Mouse (Mus musculus) kidney, postnatal 14 days (tissue): ENCODE measurements around the gene Parp9.
"Not testable (repeated sequence)": the region's sequence is repeated elsewhere in the genome, so short reads cannot be mapped to it uniquely, and the experiment has no call there.

Experiments
- DNase-seq: peaks from one replicate; pipeline ENCODE4 v3.0.0; 2022; ENCODE audit warnings: mixed read lengths

Gene Parp9

DNA sequence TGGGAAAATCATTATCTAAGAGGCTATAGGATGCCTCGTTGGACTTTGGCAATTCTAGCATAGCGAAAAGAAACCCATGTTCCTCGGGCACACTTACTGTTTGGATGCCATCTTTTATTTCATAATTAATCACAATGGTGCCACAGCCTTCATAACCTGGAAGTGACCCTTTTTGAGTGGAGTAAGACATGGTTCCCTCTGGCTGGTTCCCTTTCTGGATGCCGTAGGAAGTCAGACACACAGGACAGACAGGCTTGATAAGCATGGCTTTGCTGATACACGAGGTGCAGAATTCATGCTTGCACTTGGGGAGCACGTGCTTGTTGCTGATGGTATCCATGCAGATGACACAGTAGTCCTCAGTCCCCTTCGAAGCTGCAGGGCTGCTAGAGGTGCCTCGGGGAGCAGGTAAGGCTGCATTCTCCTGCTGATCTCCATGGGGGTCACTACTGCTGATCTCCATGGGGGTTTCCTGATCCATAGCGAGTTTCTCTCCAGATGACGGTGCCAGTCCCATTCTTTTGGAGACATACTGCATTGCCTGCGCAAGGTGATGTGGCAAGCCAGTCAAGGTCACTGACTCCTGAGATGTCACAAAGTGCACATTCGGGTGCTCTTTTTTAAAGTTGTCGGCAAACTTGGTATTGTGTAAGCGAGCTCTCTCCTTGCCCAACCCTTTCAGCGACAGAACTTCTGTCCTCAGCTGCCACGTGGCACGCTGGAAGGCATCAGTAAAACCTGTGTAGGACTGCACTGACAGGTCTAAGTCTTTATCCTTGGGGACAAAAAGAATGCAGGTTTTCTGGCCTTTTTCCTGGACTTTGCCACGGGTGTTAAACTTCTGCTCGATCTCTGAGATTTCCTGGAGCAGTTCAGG is 5.9 kb upstream of the Parp9 start:
- DNase-seq: no peak

DNA sequence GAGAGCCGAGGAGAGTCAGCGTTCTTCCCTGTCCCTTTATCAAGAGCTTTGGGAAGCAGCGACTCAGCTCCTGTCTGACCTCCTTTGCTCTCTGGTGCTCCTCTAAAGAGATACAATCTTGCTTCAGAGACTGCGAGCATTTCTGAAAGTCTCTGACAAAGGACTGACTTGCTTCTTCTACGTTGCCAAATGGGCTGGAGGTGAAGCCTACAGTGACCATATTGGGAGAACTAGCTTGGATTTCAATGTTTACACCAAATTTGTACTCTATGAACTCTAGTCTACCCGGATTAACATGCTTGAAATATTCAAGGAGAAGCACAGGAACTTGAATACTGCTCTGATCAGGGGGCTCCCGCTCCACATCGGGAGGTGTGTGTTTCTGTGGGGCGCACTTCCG is 5.1 kb upstream of the Parp9 start:
- no peak for DNase-seq

DNA sequence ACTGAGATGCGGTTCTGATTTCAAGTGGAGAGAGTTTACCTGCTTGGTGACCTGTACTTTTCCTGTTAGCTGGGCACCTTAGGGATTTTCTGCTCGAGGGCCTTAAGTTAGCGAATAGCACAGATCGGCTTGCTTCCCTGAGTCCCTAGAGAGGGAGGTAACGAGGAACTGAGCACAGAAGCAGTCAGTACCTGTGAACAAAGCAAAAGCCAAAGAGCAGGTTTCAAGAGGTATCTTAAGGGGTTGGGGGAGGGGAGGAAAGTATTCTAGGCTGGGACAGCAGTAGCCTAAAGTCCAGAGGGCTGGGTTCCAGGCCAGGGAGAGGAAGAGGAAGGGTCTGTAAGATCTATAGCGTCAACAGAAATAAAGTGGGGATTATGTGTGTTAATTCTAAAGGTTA is 991 bp downstream of the Parp9 start:
- DNase-seq: peak; percentile 32

DNA sequence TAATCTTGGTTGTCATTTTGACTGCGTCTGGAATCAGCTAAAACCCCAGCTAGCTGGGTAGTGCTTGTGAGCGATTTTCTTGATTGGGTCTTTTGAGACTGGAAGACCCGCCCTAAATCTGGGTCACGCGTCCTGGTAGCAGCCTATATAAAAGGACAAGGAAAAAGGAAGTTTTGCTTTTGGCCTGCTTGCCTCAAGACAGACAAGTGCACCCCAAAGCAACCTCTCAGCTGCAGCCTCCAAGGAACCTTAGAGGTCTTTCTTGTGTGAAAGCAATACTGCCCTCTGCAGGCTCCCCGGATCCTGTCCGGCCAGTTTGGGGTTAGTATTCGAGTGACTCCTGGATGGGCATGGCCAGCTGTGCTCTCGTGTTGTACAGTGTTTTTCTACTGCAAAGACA is 1.4 kb downstream of the Parp9 start:
- peak; percentile 88 for DNase-seq

DNA sequence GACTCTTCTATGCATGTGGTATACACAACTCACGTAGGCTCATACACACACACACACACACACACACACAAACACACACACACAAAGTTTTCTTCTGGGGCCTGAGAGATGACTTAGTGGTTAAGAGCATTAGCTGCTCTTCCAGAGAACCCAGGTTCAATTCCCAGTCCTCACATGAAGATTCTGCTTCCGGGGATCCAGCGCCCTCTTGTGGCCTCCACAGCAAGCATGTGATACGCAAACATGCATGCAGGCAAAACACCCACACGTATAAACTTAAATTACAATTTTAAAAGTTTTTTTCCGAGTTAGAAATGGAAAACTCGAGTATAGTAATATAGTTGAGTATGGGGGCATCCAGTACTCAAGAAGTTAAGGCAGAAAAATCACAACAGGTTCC is 3.1 kb downstream of the Parp9 start:
- DNase-seq: peak; percentile 12

DNA sequence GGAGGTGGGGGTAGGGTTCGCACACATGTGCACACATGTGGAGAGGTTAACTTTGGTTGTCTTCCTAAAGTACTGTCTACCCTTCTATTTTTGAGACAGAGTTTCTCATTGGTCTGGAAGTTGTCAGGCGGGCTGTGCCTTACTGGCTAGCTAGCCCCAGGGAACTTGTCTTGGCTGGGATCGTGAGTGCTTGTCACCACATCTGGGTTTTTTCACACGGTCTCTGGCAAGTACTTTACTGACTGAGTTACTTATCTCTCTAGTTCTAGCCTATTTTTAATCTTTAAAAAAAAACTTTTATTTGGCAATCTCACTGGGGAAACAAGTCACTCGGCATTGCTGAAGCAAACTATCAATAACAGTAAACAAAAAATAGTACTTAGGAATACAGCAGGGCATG is 11.0 kb downstream of the Parp9 start:
- DNase-seq: no peak

DNA sequence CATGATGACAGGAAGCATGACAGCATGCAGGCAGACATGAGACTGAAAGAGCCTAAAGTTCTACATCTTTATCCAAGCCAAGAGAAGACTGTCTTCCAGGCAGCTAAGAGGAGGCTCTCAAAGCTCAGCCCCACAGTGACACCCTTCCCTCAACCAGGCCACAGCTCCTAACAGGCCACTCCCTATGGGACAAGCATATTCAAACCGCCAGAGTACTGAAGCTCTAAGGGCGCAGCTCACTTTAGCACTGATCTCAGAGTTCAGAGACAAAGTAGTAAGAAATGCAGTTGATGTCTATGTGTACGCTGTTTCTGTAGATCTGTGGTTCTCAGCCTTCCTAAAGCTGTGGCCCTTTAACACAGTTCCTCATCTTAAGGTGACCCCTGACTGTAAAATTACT is 12.9 kb downstream of the Parp9 start:
- no peak for DNase-seq

DNA sequence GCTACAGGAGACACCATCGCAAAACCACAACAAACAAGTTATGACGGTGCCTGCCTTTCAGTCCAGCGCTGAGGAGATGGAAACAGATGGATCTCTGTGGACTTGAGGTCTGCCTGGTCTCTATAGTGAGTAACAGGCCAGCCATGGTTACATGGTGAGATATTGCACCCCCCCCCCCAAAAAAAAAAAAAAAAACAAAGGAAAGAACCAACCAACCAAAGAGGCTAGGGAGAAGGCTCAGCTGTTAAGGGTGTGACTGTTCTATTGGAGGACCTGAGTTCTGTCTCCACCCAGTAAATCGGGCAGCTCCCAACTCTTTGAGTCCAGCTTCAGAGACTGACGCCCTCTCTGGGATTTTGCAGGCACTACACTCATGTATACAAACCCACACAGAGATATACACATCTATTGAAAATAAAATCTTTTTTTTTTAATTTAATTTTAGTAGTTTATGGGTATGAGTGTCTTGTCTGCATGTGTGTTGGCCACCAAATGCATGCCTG is 14.4 kb downstream of the Parp9 start:
- no peak for DNase-seq

DNA sequence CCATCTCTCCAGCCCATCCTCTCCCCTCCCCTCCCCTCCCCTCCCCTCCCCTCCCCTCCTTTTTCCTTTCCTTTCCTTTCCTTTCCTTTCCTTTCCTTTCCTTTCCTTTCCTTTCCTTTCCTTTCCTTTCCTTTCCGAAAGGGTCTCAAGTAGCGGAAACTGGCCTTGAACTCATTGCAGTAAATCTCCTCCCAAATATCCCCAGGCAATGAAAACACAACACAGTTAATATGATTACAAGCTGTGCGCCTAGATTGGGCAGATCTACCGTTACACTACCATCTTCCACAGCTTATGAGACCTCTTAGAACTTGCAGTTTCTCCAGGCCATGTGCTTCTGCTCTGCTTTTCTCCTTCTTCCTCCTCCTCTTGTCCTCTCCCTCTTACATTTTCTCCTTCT is 27.7 kb downstream of the Parp9 start:
- not testable (repeated sequence) for DNase-seq

DNA sequence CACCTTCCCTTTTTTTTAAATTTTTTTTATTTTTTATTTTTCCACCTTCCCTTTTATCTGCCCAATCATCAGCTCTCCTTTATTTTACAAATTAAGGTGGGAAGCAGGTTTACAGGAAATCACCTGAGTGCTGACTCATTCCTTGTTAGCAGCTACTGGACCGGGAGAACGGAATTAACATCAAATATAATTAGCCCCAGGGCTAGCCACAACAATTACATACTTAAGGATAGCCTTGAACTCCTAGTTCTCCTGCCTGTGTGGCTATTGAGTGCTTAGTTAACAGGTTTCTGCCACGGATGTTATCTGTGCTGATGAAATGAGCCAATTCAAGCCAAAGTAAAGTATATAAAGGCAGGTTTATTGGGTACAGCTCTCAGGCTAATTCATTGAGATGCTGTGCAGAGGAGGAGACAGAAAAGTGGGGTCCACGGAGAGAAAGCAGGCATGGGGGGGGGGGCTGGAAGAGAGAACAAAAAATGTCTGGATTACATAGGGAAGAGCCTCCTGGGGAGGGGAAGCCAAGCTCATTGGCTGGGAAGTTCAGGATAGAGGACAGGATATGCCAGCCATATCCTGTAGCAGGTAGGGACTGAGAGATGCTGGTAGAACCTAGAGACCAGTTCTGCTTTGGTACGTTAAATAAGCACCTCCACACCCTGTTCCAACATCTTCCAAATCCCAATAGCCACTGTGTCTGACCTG is 28.3 kb downstream of the Parp9 start:
- no peak for DNase-seq

DNA sequence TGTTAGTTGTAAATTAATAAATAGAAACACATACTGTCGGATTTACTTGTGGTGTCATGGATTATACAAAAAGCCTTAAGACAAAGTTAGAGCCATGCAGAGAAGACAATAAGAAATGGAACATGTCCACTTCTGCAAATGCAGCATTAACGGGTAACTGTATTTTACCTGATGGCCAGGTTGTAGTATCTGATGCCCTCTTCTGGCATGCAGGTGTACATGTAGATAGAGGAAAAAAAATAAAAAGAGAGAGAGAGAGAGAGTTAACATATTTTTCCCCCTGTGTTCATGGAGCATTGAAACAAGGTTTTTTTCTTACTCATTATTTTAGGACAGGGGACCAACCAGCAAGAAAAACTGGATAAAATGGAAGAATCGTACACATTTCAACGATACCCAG is 29.0 kb downstream of the Parp9 start:
- no peak for DNase-seq

DNA sequence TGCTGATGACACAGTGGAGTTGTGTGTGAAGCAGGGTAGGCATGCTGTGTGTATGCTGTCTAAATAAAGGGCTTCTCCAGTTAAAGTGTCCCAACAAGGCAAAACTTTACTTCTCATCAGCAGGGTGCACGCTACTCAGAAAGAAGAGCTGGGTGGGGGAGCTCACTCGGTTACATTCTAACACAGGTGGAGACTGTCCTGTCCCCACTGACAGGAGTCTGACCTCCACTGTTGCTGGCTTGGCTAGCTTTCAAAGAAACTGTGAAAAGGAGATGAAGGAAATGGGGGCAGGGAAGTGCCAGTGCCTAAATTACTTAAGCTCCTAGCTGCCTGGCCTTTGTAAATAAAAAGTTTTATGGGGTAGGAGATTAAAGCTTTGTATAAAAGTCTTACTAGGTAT is 29.9 kb downstream of the Parp9 start:
- no peak for DNase-seq

DNA sequence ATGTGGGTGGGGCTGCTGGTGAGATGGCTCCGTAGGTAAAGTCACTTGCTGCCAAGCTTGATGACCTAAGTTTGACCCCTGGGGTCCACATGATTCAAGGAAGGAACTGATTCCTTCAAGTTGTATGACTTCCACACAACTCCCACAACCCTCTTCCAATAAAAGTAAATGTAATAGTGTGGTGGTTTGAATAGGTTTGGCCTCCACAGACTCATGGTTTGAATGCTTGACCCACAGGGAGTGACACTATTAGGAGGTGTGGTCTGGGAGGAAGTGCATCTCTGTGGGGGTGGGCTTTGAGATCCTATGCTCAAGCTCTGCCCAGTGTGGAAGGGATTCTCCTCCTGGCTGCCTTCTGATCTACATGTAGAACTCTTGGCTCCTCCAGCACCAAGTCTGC is 35.8 kb downstream of the Parp9 start:
- DNase-seq: no peak

DNA sequence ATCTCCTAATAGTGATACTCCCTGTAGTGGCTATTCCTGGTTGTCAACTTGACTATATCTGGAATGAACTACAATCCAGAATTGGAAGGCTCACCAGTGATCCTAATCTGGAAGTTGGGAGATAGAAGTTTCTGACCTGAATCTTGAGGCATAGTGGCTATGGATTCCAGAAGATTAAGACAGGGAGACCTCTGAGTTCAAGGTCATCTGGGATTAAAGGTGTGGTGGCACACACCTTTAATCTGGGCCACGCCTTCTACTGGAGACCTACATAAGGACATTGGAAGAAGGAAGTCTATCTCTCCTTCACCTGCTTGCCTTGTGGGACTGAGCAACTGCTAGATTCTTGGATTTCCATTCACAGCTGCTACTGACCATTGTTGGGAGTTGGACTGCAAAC is 40.2 kb downstream of the Parp9 start, which contains the start of gene Kpna1:
Gene Kpna1, plus strand, starts transcription at position 301 of the 400 bp plus-strand sequence.
- not testable (repeated sequence) for DNase-seq

DNA sequence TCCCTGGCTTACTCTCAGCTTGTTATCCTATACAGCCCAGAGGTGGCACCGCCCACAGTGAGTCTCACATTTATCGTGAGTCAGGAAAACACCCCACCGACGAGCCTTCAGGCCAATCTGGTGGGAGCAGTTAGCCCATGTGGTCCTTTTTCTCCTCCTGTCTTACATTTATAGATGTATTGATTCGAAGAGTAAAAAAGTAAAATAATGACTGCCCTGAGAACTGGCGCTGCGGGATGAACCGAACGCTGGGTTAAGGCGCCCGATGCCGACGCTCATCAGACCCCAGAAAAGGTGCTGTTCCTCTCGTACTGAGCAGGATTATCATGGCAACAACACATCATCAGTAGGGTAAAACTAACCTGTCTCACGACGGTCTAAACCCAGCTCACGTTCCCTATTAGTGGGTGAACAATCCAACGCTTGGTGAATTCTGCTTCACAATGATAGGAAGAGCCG is 43.1 kb downstream of the Parp9 start:
- DNase-seq: peak; percentile 100

DNA sequence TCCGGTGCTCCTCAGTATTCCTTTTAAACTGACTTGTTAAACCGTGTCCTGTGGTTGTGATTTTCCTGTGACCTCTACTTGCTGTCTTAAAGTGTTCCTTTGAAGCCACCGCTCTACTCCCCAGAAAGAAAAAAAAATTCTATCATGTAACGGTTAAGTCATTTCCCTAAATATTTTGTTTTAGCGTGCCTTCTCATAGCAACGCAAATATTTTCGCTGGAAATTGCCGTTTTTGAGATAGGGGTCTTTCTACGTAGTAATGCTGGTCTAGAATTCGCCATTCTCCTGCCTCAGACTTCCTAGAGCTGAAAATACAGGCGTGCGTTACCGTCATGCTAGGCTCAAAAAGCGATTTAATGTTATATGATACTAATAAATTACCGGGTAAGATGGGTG is 44.2 kb downstream of the Parp9 start:
- no peak for DNase-seq

DNA sequence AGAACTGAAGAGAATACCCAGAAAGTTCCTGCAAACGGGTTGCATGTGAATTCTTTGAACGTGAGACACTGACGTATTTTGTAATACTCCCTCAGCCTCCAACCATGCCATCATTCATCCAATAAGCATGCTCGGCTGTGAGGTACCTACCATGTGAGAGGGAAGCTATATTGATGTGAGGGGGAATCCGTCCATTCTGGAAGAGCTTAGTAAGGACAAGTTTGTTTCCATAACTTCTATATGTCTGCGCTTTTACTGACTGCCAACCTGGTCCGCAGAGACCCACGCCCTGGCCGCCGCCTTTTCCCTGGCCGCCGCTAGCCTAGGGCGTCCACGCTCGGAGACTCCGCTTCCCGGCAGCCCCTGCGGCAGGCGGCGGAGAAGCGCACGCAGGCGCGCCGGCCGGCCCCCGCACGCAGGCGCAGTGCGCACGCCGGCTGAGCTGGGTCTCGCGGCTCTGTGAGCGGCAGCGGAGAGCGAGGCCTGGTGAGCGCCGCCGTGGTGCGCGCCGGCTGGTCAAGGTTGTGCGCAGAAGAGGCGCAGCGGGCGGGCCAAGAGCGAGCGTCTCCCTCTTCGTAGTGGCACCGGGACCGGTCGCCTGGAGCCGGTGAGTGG is 44.7 kb downstream of the Parp9 start:
- DNase-seq: peak; percentile 95

DNA sequence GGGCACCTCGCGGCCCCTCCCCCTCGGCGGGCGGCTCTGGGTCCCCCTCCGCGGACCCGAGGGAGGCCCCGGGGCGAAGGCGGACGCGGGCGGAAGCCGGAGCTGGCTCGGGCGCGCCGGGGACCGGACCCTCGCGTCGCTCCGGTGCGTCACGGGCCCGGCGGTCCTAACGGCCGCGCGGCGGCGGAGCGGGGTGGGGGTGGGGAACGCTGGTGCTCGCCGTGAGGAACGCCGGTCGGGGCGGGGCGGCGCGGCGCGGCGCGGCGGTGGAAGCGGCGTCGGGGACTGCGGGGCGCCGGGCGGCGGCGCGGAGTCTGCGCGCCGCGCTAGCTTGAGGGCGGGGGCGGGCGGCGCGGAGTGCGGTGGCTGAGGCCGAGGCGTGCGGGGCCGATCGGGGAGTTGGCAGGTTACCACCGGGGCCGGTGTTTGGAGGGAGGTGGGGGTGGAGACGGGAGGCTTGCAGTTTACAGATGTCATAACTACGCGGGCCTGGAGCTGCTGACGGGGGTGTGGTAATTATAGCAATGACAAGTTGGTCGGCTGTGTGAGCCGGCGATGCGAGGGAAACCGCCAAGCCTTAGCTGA is 45.3 kb downstream of the Parp9 start:
- DNase-seq: peak; percentile 69

DNA sequence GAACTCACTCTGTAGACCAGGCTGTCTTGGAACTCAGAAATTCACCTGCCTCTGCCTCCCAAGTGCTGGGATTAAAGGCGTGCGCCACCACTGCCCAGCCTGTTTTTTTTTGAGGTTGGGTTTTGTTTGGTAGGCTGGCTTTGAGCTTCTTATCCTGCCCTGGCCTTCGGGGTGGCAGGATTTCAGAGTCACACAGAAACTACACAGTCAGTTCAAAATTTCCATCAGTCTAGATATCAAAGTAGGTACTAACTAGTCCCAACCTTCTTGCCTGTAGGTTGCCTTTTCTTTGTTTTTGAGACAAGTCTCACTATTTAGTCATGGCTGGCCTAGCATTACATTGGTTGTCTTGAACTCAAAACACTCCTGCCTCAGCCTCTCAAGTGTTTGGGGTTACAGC is 46.2 kb downstream of the Parp9 start:
- DNase-seq: no peak

DNA sequence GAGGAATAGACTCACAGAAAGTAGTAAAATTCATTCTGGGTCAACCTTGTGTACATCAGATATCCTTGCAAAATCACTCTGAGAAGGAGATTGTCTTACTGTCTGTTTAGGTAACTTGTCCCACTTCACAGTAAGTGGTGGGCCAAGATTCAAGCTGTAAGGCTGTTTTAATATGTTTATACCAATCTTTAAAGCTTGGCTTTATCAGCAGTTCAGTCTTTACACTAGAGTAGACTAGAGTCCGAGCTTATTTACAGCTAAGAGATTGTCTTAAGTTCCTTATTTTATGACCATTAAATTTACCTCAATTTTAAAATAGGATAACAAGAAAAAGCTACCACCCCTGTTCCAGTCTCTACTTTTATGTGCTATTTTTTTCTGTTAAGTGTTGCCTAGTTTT is 49.7 kb downstream of the Parp9 start:
- DNase-seq: no peak

DNA sequence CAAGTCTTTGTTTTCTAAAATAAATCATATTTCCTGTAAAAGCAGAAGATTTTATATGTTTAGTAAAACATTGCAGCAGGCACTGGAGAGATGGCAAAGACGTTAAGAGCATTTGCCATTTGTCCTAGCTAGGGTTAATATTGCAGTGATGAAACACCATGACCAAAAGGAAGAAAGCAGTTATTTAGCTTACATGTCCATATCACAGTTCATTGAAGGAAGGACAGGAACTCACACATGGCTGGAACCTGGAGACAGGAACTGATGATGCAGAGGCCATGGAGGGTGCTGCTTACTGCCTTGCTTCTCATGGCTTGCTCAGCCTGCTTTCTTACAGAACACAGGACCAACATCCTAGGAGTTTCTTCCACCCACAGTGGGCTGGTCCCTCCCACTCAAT is 54.1 kb downstream of the Parp9 start:
- DNase-seq: no peak

DNA sequence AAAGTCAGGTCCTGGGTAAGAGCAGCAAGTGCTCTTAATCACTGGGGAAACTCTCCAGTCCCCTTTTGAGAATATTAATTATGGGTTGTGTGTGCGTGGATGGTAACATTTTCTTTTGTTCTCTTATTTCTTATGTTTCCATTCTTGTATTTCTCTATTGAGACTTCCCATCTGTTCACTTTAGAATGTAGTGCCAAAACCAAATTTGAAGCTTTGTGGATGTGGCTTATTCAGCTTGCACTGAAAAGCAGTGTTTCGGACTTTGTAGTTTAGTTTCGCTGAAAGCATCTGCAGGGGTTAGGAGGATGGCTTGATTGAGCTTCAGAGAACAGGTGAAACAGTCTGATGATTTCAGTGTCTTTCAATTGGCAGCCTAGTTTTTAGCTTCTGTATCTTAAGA is 55.0 kb downstream of the Parp9 start:
- no peak for DNase-seq

DNA sequence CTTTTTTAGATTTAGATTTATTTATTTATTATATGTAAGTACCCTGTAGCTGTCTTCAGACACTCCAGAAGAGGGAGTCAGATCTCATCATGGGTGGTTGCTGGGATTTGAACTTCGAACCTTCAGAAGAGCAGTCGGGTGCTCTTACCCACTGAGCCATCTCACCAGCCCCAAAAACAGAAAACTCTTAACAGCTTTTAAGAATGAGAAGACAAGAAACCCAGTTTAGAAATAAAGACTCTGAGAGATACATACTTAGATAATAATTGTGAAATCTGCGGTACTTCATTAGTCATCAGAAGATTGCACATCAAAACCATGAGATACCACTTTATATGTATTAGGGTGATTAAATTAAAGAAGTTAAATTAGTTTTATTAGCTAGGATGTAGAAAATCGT is 60.6 kb downstream of the Parp9 start:
- not testable (repeated sequence) for DNase-seq
